Mouse (Mus musculus) monocyte, adult 5-6 weeks (primary cell): ENCODE results near the gene Ubxn11. TPM values are rescaled to one million over a fixed set of nuclear protein-coding genes. Genes with fewer than 3 reads are reported as not detected.
A peak's percentile ranks its signal among the peaks of the same experiment; 100 is the strongest.

Experiments
- ATAC-seq: fragments of 153-309, 156-312 bp; replicated peaks from 2 replicates; pipeline ENCODE4 v1.8.0; 2017; ENCODE audit warnings: mild to moderate bottlenecking; ENCODE audit not compliant: low TSS enrichment, insufficient number of reproducible peaks, severe bottlenecking, poor library complexity, low FRiP score
- total RNA-seq: library from RNA; stranded (forward); fragments of 200-1000, 200-491, 200-594 nt; gene quantifications from 3 replicates; pipeline ENCODE4 v1.2.3, GENCODE M21; 2017

Ubxn11 gene
- 8.5 to 13.7 TPM (median 10.6 TPM) in 3 replicates for total RNA-seq

DNA sequence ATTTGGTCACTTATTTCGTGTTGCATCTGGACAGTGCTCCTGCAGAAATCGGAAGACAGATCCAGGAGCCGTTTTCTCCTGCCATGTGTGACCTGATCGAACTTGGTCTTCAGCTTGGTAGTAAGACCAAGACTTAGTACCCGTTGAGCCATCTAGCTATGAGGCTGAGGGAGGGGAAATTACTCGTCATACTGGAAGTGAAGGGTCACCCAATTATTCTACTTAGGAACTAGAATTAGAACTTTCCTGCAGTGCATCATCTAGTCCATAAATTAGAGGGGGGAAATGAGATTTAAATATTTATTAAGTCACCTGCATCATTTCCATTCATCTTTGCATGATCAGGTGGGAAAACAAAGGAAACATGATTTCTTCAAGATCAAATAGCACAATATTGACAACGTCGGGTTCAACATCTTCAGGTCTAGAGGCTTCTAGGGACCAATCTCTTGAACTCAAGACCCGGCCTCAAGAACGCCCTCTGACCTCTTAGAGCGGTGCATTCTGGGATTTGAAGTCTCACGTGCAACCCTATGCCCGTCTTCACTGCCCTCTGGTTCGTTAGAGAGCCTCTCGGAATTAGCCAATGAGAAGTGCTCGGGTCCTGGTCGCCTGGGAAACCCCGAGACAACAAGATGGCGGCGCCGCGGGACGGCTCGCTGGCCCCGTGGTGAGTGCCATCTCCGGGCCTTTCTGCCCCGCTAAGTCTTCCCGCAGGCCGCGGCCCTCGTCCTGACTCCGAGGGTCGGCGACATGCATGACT is at the start of gene Ubxn11:
Ubxn11 (plus strand) TSS at position 592 of the 763 bp plus-strand sequence.
- peak; percentile 86 for ATAC-seq

DNA sequence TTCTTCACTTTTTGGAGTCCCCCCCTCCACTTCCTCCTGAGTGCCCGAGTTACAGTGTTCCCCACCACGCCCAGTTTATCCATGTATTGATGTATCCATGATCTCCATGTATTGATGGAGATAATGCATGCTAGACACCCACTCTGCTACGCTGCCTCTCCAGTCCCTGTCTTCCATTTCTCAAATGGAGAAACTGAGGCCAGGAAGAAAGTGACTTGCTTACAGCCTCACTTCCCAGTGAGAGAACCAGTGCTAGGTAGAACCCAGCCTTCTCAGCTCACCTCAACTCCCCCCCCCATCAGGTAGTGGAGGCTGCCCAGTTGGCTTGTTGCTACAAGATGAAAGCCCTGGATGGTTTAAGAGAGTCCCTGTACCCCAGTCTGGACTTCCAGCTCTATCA is 48.8 kb upstream of the Ubxn11 start, which contains the start of gene Zfp683:
Zfp683 (plus strand) TSS at position 301 of the 400 bp plus-strand sequence.
- no peak for ATAC-seq

DNA sequence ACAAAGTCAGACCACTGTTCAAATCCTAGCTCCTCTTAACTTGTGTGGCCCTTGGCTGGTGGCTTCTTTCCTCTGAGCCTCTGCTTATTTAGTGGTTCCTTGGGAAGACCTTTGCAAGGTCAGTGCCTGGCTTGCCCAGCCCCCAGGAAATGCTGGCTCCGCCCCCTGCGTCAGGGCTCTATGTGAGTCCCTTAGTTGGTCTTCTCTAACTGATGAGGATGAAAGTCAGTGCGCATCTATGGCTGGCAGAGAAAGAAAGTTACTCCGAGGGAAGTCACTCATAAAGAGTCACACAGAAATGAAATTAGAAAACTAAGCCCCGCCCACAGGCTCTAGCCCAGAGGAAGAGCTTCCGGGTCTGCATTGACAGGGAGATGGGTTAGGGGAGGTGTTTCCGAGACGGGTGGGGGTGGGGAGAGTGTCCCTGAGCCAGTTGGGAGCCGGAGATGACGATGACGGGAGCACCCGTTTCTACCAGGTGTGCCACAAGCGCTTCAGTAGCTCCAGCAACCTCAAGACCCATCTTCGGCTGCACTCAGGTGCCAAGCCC is 44.1 kb upstream of the Ubxn11 start:
- ATAC-seq, result no peak

DNA sequence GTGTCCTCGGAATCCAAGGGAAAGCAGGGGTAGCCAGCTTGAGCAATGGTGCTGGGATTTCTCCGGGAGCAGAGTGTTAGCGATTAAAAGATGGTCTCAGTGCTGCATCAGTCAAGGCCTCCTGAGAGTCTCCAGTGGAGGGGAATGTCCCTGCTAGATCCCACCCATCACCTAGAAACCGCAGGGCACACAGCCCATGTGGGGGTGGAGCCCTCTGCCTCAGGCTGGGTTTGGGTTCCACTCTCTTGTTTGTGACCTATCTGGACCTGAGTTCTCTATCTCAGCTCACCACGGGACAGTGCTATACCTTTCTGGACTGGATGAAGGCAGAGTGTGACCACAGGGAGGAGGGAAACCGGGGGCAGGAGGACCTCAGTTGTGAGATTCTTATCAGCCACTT is 43.5 kb upstream of the Ubxn11 start:
- ATAC-seq, result no peak

DNA sequence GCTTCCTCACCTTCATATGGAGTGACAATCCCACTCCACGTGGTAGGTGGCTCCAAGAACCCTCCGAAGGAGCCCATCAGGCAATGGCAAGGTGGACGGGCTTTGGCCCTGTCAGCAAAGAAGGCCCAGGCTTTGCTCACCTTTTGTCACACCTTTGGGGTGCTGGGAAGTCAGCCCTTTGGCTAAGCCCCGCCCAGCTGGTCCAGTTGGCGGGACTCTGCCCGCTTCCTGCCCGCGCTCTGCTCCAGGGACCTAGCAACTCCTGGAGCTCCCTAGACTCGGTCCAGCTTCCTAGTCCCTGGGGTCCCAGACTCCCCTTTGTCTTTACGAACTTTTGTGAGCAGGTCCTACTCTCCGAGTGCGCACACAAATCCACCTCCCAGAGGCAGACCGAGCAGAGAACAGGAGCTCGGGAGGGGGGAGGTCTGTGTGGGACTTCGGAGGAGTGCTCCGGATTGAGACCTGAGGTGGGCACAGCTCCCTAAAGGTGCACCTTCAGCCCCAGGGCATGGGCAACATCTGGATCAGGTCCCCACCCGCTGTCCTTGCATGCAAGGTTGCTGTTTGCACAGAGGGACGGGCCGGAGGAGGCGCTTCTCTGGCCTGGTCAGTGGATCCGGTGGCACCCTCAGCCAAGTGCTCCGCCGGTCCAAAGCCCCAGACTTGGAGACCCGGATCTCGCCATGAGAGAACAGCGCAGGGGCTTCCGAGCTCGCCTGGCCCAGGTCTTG is 42.1 kb upstream of the Ubxn11 start, which contains the start of gene Crybg2:
Crybg2 (plus strand) TSS at position 681 of the 731 bp plus-strand sequence.
- ATAC-seq, result no peak

DNA sequence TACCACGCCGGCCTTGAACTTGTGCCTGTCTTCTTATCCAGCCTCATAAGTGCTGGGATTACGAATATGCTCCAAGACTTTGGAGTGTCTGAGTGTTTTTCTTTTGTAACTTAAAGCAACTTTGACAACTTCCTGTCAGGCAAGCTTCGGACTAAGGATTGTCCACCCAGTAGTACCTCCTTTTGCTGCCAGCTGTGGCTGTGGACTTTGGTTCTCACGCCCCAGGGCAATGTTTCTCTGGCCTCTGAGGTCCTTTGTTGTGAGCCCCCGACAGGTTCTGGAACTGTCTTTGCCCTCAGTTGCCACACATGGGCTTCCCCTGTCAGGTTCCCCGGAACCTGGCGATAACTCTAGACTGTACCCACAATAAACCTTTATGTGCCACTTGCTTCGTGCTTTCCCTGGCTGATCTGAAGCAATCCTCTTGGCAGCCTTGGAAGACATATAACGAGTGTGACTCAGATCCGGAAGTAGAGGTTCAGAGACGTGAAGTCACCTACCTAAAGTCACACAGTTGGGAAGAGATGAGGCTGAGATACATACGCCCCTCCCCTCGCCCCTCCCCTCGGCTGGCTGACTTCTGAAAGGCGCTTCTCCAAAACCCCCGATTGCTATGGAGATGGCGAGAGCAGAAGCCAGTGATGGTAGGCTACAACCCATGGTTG is 41.1 kb upstream of the Ubxn11 start:
- ATAC-seq, result no peak

DNA sequence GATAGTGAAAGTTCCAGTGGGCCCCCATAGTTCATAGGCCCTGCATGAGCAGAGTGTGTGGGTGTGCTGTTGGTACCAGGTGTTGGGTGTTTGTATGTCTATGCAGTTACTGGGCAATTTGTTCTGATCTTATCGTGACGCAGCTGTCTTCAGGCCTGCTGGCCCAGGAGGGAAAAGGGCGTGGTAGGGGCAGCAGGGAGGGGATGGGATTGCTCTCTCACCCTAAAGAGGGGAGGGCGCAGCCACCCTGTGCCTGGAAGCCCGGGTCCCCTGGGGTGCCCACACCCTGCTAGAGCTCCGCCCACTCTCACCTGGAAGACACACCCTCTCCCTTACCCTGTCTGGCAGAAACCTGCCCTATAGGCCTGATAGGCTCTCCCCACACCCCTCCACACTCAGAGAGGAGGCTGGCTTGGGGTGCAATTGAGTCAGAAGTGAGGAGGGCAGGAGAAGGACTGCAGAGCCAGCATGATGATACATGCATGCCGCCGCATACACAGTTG is 40.4 kb upstream of the Ubxn11 start:
- no peak for ATAC-seq

DNA sequence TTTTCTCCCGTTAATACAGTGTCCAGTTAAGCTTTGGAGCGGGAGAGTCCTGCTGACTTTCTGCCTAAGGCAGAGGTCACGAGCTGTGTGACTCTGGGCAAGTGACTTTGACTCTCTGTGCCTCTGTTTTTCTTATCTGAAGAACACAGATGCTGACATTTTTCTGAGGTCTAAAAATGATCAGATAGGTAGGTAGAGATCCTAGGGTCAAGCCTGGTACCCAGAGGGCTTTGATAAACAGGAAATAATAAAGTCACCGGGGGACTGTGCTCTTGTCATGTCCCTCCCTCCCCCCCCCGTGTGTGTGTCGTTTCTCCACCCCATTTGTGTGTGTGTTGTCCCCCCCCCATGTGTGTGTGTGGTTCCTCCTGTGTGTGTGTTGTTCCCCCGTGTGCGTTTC is 39.8 kb upstream of the Ubxn11 start:
- ATAC-seq, result no peak

DNA sequence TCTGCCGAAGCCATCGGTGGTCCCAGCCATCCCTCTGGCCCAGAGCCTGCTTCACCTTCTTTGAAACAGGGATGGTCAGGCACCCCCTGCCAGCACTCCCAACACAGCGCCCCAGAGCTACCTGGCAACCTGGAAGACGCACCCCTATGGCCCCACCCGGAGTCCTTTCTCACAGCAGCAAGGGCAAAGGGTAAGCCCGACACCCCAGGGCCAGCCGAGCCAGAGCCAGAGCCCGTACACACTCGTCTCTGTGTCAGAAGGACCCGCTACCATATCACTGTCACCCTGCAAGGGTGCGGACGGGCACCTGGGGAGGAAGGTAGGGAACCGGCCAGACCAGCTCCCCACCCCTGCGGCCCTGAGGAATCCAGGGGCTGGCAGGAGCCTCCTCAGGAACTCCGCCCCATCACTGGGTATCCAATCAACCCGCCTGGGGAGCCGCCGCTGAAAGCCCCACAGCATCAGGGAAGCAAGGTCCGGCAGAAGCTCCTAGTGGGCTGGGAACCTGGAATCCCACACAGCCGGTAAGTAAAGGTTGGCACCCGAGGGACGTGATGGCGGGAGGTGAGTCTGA is 36.9 kb upstream of the Ubxn11 start:
- ATAC-seq, result no peak

DNA sequence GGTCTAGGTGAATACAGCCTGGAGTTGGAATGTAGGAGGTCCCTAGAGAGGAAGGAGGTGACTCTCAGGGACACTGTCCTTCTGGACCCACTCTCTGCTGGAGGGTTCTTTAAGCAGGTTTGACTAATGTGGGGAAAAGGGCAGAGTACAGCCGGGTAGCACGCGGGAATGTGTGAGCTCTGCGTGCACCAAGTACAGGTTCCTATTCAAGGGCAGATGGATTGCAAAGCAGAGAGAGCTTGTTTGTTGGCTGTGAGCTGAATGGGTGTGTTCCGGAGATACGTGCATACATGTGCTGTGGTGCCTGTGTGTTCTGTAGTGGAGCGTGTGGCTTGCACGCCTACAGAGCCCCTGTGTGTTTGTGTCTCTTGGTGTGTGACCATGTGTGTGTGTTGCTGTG is 35.0 kb upstream of the Ubxn11 start:
- ATAC-seq, result no peak

DNA sequence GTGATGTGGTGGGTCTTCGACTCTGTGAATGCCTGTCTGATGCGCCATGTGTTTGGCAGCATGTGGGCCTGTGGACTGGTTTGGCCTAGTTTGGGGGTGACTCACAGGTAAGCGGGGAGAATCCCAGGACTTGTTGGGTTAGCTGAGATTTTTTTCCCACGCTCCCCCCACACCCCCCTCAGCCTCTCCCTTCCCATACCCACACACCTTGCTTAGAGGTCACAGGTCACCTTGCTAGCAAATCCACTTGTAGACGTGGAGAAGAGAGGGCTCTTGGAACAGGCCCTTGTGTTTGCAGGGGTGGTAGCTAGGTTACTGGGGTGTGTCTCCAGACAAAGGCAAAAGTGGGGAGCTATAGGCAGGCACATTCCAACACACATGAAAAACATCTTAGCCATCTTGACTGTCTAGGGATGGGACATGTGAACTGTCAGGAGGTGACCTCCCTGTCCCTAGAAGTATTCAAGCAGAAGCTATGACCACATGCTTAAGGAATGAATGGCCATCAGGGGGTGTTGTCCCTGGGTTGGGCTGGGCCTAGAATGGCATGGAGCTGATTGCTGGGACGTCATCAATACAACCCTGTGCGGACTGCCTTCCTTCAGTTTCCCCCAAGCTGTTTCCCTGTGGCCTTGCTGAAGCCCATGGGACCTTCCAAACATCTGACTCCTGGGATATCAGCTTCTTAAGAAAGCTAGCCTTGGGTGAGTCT is 34.4 kb upstream of the Ubxn11 start:
- no peak for ATAC-seq

DNA sequence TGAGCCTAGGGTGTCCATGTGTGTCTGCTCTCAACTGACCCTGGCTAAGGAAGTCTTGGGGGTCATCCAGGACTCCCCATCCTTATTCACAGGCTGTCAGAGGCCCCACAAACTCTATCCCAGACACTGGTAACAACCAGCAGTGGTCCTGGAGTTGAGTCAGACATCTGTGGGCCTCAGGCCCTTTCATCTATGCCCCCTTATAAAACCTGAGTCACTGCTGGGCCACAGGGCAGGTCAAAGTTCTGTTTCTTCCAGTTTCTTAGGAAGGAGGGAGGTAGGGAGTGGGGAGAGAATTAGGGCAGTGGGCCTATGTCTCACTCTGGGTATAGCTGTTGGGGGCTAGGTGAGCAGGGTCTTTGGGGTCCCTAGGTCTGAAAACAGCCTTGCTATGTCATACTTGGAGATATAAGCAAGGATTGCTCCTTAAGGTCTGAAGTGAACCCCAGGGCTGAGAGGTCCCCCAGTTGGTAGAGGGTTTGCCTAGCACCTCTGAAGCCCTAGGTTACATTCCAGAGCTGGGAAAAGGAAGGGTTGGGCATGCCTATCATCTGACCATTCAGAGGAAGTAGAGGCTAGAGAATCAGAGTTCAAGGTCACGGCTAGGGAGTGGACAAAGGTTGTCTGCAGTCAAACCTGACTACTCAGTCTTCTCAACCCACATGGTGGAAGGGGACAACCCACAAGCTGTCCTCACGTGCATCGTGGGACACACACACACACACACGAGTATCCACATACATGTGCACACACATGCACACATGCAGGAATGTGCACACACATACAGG is 33.4 kb upstream of the Ubxn11 start:
- ATAC-seq, result no peak

DNA sequence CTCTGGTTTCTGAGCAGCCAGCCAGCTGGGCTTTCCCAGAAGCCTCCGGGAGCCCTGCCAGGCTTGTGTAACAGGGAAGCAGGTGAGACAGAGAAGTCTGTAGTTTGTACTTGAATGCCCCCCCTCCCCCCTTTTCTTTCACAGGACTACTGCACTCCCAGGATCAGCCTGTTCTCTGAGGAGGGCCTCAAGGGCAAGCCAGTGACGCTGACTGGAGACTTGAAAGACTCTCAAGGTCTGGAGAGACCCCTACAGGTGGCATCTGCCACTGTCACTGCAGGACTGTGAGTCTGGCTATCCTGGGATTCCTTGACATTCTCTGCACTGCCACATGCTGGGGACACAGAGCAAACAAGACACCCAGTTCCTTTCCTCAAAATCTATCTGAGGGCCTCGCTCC is 23.7 kb upstream of the Ubxn11 start:
- ATAC-seq, result no peak

DNA sequence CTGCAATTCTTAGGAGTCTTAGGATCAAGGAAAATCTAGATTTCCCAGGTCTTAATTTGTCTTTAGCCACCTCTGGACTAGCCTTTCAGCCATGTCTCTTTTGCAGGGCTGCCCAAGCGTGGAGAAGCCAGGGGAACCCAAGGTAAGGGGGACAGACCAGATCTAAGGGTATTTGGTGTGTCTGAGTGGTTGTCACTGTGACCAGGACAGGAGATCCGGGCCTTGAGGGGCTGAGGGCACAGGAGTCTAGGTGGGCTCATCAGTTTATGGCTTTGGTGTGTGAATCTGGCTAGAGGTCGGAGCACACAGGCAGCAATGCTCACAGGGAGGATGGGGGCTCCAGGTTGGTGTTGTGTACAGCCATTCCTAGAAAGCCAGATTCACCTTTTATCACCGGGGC is 21.7 kb upstream of the Ubxn11 start:
- ATAC-seq, result no peak

DNA sequence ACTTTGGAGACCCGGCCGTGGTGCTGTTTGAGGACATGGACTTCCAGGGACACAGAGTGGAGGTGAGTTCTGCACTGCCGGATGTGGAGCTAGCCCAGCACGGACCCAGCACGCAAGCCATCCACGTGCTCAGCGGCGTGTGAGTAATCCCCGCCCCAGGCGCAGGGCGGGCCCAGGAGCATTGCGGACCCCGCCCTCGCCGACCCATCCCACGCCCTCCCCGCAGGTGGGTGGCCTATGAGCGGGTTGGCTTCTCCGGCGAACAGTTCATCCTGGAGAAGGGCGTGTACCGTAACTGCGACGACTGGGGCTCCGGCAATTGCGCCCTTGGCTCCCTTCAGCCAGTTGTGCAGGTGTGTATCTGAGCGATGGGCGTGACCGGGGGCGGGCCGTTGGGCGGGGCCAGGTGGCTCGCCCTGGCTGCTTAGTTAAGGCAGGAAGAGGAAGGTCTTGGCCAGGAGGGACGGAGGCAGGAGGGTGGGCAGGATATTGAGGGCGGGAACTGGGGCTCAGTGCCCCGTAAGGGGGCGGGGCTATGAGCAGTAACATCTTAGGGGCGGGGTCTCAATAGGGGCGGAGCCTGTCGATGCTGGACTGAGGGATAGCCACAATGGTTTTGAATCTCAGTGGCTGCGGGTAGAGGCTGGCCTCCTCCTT is 20.5 kb upstream of the Ubxn11 start:
- peak; percentile 84 for ATAC-seq

DNA sequence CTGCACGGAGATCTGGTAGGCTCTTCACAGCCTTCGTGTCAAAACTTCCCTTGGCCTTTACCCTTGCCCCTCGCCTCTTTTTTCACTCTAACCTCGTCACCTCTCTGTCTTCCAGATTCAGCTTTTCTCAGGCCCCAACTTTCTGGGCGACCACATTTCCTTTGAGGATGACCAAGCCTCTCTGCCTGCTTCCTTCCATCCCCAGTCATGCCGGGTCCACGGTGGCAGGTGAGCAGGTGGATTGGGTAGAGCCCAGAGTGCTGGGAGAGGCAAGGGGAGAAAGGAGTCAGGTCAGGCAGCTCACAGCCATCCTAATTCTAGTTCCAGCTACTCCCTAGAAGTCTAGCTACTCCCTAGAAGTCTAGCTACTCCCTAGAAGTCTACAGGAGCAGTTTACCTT is 19.9 kb upstream of the Ubxn11 start:
- no peak for ATAC-seq

DNA sequence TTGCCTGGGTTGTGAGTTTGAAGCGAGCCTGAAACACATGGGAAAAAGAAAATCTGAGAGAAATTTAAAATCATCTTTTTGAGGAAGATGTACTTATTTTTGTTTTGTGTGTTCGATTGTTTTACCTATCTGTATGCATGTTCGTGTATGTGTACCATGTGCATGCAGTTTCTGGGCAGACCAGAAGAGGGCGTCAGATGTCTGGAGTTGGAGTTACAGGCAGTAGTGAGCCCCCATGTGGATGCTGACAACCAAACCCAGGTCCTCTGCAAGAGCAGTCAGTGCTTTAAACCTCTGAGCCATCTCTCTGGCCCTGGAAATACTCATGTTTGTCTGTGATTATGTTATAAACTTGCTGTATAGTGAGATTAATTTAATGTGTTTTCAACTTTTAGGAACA is 17.4 kb upstream of the Ubxn11 start:
- ATAC-seq, result no peak
